Mouse (Mus musculus) adrenal gland, postnatal 4 days (tissue): ENCODE measurements around the gene Parg. TPM values are rescaled to one million over a fixed set of nuclear protein-coding genes. Genes with fewer than 3 reads are reported as not detected.

Experiments
- DNase-seq, 2 experiments: peaks; one replicate each; pipeline ENCODE4 v3.0.0; 2021 to 2022; ENCODE audit warnings: low spot score in 2 of 2, mixed read lengths in 2 of 2
- long read RNA-seq, 2 experiments: library from polyadenylated mRNA; stranded (forward); transcript quantifications; one replicate each; pipeline ENCODE4 v2.0.0; 2021
- total RNA-seq, 2 experiments: library from RNA; stranded (reverse); gene quantifications; 2 replicates each; pipeline ENCODE4 v1.2.3; 2021

Parg gene
- total RNA-seq = 10 to 100 TPM; 70.2 to 80.9 TPM
- long read RNA-seq, experiment 1, full-length matches to known transcripts = 24 of 36 reads
- long read RNA-seq, experiment 1, partial matches to known transcripts = 2 of 36 reads
- long read RNA-seq, experiment 1, other reads (novel, unspliced or antisense) = 10 of 36 reads
- long read RNA-seq, experiment 2, full-length matches to known transcripts = 59 of 104 reads
- long read RNA-seq, experiment 2, partial matches to known transcripts = 29 of 104 reads
- long read RNA-seq, experiment 2, other reads (novel, unspliced or antisense) = 16 of 104 reads

DNA sequence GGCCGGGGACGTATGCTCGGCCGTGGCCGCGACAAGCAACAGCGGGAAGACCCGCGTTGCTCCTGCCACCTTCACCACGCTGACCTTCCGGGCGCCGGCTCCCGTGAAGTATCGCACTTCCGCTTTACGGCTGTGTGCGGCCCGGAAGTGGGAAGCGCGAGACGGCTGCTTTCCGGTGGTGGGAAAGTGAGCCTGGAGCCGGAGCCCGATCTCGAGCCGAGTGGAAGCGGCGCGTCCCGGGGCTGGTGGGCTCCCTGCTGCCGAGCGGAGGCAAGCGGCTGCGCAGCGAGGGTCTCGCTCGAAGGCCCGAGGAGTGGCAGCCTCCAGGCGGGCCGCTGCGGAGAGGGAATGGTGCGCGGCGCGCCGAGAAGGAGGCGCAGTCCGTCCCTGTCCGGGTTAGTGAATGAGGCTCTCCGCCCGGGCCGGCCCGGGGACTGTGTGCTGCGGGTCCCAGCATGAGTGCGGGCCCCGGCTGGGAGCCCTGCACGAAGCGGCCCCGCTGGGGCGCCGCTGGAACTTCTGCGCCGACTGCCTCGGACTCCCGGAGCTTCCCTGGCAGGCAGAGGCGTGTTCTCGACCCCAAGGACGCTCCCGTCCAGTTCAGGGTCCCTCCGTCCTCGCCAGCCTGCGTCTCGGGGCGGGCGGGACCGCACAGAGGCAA, at the start of gene Parg, which contains the start of gene Timm23:
Gene Parg, plus strand, starts transcription at position 159 of the 661 bp plus-strand sequence.
Gene Timm23, minus strand, starts transcription at position 108 of the 661 bp plus-strand sequence.
- DNase-seq = peak; percentile 51 to 75

DNA sequence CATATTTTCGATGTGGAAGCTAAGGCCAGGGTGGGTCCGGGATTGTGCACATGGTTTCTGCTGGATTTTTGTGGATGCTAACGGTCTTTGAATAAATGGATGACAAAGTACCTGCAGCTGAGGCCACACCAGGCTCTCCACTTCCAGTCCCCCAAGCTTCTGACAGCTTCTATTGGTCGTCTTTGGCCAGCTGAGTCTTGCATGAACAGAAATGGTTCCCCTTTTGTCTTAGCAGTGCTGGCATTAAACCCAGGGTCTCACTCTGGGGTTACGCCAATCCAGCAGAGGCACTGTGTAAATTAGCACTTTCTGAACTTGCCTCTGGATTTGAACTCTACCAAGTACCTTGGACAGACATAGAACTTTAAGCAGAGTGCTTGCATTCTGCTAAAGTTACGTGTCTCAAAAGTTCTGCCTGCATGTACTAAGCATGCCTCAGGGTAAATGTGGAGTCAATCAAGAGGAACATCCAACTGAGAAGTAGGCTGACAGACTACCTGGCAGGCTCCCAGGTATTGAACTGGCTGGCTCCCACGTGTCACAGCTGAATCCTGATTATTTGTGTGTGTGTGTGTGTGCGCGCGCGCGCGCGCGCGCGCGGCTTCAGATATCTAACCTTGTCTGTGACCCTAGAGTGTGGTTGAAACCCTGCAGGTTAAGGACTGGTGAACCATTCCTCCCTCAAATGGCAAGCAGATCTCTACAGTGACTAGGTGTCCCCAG, 49.3 kb upstream of the Parg start:
- DNase-seq = no peak

DNA sequence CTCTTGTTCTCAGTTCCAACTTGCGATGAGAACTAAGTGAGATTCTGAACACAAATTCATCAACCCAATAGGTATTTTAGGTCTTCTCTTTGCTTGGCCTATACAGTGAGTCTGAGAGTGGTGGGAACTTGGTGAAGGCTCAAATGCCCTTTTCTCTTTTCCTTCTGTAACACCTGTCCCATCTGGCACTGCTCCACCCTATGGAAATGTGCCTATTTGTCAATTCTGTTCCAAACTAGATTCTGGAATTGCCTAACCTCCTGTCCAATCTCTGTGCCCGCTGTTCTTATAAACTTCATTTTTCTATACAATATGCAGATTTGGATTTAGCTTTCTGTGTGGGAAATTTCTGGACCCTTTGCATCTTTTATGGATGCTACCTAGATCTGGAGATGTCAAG, 48.6 kb upstream of the Parg start:
- DNase-seq = no peak

DNA sequence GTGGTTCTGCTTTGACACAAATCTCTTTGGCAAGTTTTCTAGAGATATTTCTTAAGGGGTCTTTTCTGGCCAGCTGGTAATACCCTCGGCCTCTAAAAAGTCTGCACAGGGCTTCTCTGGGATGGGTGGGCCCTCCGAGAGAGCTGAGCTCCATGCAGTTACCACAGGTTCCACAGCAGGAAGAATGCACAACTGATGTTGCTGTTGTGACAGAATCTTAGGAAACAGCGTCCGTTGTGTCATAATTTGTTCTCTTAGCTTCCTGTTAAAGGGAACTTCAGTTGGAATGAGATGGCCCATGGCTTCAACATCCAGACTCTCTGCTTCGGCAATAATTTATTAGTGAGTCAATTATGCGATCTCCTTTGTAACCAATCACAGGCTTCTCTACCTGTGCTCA, 47.0 kb upstream of the Parg start:
- DNase-seq = no peak

DNA sequence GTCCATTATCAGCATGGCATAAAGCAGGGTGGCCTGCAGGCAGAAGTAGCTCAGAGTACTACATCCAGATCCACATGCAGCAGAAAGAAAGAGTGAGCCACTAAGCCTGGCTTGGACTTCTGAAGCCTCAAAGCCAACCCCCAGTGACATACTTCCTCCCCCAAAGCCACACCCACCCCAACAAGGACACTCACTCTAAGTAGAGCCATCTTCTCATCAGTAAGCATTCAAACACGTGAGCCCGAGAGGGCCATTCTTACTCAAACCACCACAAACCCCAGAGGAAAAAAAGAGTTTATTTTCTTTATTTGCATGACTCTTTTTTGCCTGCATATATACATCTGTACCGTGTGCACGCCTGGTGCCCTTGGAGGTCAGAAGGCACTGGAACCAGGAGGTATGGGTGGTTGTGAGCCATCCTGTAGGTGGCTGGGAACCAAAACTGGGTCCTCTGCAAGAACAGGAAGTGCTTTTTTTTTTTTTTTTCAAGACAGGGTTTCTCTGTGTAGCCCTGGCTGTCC, 42.5 kb upstream of the Parg start:
- no peak for DNase-seq

DNA sequence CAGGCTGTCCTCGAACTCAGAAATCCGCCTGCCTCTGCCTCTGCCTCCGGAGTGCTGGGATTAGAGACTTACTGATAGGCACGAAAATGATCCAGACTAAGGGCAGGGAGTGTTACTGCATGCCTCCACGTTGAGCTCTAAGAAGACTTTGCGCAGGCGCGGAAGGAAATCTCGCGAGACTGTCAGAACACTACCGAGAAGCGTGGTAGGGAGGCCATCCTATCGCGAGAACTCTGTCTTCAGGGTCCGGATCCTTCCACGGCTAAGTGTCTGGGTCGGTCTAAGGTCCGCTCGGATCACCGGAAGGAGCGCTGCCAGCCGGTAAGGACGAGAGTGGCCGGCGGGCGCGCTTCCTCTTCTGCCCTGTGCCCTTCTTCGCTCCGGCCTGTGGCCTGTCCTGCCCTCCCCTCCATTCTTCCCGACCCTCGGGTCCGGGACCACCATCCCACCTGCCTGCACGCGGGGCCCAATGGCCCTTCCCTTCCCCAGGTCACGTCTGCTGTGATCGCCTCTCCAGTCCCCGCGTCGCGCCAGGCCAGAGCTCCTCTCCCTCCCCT, 42.0 kb upstream of the Parg start, which contains the start of gene Ncoa4:
Gene Ncoa4, plus strand, starts transcription at position 176 of the 557 bp plus-strand sequence.
- DNase-seq = peak; percentile 93 to 99

DNA sequence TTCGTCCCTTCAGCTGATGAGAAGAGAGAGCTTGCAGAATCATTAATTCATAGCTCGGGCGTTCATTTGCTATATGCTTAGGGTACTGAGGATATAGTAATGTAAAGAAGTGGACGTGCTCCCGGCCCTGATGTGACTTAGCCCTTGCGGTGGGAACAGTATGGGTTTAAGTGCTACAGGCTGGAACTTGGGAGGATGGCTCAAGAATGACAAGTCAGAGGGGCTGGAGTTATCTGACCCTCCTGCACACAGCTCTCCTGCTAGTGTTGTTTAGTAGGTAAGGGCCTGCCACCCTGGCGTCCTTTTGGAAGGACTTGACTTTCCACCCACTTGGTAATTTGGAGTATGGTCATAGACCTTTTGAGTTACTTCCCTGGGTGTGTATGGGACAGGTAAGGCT, 41.2 kb upstream of the Parg start:
- DNase-seq = no peak

DNA sequence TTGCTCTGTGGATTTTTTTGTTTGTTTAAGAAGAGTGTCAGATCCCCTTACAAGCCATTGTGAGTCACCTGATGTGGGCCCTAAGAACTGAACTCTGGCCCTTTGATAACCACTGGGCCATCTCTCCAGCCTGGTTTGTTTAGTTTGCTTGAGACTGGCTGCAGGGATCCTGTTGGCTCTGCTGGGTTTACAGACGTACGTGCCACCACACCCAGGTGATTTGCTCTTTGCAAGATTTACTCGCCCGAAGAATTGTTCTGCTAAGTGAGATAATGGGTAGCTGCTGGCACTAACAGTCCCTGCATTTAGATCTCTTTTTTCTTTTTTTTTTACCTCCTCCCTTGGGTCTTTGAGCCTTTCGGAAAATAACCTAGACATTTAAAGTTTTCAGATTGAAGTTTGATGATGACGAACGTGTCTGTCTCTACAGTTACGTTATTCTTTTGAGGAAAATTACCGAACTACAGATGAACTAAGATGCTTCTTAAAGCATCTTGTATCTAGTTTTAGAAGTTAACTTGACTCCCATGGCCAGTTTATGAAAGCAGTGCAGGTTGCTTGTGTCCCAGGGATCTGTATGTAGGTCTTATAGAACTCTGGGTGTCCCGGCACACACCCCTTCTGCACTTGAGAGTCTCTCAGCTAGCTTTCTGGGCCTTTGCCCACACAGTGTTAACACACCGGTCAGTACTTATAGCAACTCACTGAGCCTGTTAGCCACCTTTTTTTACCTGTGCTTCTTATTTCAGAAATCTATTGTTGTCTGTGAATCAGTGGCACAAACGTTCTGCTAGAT, 40.5 kb upstream of the Parg start:
- DNase-seq = no peak

DNA sequence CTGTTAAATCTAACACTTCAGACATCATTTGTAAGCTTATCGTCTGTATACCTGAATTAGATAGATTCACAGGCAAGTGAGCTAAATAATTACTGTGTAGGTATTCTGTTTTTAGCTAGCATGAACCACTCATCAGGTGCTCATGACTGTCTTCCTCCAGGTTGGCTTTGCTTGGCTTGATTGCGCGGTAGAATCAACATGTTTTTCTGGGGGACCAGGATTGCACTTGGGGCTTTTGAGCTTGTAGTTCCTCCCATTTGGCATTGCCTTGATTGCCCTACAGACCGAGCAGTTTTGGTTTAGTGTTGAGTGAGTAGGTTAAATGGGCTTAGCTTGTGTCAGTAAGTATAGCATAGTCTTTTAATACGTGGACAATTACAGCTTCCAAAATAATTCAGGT, 39.5 kb upstream of the Parg start:
- DNase-seq = no peak

DNA sequence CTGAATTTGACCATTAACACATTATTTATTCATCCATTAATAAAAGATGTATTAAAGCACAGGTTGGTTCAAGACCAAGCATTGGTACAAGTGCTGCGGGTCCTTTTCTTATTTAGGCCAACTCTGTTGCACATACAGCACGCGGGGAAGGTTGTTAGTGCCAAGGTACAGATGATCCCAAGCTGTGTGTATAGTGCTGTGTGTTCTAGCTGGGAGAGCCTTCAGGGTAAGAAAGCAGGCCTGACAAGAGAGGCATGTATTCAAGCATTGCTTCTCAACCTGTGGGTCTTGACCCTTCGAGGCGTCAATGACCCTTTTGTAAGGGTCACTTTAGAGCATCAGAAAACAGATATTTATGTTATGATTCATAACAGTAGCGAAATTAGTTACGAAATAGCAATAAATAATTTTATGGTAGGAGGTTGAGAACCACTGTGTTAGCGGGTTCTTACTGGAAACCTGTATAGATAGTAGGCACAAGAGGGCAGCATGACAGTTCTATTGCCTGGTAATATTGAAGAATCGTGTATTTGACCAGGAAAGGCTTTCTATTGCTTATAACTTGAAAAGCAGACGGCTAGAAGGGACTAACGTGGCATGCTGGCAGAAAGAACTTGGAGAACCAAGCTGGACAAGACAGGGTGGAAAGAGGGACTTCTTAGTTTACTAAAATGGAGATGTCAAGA, 38.4 kb upstream of the Parg start:
- no peak for DNase-seq

DNA sequence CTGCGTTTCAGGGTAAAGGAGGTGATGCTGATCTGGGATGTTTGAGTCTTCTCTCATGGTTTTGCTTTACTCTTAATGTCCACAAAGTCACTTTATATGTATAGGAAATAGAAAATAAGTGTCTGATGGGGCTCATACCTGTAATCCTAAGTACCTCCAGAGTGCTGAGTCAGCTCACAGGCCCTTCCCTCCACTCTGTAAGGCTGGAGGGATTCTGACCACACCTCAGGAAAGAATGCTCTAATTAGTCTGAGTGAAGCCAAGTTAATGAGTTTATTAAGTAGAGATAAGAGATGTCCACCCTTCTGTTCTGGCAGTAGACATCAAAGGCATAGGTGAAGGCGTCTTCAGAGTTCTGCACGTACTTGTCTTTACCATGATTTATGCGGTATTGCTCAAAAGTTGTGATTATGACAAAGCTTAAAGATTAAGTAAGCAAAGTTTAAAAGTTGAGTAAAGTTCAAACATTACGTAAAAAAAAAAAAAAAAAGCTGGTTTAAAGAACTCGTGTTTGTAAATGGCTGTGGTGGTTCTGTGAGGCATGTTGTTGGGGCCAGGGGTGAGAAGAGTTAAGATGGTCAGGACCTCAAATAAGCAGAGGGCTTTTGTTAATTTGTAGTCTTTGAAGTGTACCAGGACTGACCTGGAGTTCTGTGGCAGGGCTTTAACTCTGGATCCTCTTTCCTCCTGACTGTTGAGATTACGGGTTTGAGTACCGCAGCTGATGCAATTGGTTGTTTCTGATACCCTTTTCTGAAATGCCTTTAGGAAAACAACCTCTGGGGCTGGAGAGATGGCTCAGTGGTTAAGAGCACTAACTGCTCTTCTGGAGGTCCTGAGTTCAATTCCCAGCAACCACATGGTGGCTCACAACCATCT, 37.3 kb upstream of the Parg start:
- DNase-seq = no peak

DNA sequence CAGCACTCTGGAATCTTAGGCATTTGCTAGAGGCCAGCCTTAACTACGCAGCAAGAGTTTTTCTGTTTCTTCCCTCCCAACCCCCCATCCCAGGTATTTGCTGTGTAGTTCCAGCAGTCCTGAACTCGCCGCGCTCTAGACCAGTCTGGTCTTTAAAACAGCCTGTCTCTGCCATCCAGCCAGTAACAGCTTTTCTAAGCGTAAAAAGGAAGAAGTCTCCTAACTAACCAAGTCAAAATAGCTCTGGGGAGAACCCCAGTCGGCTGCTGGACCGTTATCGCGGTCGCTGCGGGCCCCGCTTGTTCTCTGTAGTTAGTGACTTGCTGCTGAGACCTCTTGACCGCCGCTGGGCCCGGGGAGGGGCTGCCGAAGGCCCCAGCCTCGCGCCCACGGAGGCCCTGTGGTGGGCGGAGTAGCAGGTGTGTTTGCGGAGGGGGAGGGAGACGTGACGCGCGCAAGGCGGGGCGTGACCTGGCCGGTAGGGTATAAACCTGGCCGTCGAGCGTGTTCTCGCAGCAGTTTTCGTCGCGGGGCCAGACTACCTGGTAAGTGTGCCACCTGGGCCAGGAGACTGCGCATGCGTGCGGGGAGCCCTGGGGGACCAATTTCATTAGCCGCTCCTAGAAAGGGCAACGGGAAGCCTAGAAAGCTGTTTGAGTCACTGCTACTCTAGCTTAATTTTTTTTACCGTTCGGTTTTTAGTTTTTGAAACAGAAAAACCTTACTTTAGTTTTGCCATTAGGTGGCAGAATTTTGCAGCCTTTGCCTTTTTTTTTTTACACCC, 36.3 kb upstream of the Parg start:
- peak; percentile 32 to 55 for DNase-seq

DNA sequence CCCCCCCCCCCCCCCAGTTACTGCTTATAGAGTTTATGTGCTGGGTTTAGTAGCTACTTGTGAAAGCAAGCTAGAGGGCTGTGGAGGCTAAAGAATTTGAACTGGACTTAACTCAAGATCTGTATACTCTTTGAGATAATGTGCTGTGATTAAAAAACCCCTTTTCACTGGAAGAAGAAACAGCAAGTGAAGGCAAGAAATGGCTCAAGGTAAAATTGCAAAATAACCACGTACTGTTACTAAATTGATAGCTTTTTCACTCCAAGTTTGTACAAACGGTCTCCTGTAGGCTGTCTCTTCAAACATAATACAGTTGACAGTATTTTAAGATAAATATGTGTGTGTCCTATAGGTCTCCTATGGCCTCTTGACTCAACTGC, 35.7 kb upstream of the Parg start:
- DNase-seq = no peak

DNA sequence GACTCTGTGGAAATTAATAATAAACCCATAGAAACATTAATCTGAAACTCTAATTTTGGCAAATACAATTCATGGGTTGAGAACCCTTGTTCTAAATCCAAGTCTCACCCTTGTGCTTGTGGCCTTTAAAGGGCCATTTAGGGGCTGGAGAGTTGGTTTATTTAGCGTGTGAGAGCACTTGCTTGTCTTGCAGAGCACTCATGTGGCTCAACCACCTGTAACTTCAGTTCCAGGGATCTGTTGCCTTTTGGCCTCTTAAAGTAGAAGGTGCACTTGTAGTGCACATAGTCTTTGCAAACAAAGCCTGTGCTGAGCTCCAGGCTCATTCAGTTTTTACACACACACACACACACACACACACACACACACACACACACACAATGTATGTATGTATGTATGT, 34.9 kb upstream of the Parg start:
- DNase-seq = no peak

DNA sequence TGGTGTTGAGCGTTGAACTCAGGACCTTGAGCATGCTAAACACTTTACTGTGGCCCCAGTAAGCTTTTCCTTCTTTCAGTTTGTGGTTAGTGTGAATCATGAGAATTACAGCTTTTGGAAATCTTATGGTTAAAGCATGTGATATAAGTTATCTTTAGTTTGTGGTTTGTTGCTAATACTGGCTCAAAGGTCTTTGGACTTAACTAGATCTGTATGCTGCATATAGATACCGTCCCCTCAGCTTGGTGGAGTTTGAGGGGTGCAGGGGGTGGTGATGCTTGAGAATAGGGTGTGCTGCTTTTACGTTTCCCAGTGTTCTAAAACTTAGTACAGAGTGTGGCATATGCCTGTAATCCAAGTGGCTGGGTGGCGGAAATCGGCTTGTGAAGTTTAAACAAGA, 34.4 kb upstream of the Parg start:
- DNase-seq = no peak

DNA sequence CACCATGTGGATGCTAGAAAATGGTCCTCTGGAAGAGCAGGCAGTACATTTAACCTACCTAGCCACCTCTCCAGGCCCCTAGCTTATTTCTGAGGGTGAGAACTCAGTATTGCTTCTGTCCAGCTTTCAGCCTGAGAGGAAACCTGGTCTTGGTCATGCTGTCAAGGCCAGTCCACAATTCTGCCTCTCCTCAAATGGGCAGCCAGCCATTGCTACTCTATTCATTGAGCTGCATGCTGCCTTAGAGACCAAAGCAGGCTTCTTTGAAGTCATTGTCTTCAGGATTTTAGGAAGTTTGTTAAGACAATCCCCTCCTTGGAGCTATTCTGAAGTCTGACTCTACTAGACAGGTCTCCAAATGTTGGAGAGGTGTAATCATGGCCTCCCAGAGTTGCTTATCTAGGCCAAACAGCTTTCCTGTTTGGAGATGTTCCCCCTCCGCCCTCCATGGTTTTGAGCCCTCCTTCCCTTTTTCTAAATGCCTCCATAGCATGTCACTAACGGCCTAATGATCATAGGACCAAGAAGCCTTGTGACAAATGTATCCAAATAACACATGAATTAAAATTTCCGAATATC, 33.0 kb upstream of the Parg start:
- DNase-seq = no peak

DNA sequence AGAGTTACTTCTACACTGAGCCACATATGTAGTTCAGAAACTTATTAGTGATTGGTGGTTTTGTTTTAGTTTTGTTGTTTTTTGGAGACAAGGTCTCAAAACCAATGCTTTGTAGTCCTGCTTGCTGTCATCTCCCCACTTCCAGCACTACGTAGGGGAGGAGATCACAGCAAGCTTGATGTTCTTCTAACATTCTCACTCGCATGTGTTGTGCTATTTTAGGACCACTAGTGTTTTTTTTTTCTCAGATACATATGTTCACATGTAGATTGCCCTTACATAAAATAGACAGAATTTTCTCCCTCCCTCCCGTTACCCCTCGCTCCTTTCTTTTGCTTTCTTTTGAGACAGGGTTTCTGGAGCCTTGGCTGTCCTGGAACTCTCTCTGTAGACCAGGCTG, 31.6 kb upstream of the Parg start:
- no peak for DNase-seq

DNA sequence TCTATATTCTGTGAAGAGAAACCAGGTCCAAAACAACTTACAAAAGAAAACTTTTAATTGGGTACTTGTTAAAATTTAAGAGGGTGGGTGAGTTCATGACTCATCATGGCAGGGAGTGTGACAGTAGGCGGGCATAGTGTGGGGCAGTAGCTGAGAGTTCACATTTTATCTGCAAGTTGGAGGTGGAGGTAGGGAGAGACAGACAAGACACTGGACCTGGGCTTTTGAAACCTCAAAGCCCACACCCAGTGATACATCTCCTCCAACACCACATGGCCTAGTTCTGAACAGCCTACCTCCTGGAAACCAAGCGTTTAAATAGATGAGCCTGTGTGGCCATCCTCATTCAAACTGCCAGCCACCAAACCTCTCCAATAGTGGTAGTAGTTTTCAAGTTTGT, 26.4 kb upstream of the Parg start:
- DNase-seq = no peak
